Mouse (Mus musculus) kidney, adult 2 months (tissue): Measurements from ENCODE around the gene Fstl5.

Experiments used
- CTCF ChIP-seq: fragments of 200-500 bp; conservative IDR thresholded peaks from 2 replicates; pipeline ENCODE4 v1.5.1; 2011; ENCODE audit warnings: low read depth, mild to moderate bottlenecking, control low read depth, low read length, moderate library complexity, mixed read lengths; ENCODE audit not compliant: insufficient read depth, insufficient read length
- POLR2A ChIP-seq: fragments of 200-500 bp; IDR thresholded peaks from one replicate; pipeline ENCODE4 v1.6.1; 2011; ENCODE audit warnings: low read depth, low read length, control low read depth

DNA sequence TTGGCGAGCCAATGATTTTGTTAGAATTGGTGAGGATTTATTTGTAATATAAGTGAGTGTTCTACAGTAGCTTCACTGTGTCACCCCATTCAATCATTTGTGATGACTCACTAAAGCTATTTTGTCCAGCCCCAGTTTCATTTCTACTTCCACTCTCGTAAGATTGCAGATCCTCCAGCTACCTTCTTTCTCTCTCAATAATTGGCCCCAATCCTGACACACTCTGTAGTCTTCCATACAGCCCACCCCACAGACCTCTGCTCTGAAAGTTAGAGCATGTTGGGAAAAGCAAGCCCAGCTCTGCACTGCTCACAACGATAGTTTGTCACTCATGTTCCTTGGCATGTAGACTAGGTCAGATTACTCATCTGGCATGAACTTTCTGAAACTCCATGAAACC lies 242.9 kb downstream of the Fstl5 start:
- TF ChIP-seq POLR2A, result no peak
- no peak for TF ChIP-seq CTCF
